Mouse (Mus musculus): ENCODE data around the gene Marveld1.

Marveld1 gene

DNA sequence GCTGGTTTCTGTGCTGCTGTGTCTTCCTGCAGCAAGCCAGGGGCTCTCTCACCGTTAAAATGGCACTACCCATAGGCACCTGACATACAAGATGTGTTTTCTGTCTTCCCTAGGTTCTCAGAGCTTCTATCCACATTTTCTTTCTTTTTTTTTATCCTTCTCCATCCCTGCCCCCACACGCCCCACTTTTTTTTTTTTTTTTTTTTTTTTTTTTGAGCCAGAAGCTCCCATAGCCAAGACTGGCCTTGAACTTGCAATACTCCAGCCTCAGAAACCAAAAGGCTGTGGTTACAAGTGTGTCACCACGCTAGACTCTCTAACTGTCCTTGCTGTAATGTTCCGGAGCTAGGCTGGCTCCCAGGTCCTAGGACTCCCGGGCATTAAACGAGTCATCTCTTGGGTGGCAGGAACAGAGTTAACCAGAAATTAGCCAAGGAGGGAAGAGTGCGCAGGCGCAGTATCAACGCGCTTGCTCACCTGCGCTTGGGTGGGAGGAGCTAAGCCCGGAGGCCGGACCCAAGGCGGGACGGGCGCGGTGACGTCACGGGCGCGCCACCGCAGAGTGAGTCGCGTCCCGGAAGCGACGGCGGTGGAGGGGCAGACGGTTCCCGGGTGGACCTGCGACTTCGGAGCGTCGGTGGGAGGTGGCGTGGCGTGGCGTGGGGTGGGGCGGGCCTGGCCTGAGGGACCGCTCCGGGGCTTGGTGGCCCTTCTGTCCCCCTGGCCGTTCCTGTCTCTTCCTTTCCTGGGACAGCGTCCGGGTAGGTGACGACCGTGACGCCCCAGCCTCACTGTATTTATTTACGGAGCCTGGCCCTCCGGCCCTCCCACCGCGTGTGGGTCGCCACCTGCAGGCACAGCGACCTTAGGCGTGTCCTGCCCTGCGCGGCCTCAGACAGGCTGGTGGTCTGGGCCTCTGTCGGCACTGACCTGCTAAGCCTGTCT lies 23.1 kb downstream of the Marveld1 start:
- peak; percentile 89 for DNase-seq (ENCODE audit: low read depth, low spot score)

DNA sequence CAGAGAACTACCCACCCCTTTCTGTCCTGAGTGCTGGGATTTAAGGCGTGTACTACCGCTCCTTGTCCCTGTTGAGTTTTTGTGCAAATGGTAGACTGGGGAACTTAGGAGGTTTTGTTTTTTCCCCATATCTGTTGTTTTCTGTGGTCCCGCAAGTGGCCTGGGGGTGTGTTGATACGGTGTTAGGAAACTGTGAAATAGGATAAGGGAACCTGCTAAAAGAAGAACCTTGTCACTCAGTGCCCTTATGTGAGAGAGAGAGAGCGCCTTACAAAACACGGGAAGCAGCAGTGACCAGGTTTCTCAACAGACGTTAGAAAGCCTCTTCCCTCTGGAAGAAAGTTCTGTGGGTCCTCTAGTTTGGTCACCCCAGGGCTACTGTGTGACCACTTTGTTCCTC lies 29.6 kb downstream of the Marveld1 start:
- no peak for DNase-seq (ENCODE audit: low read depth, low spot score)

DNA sequence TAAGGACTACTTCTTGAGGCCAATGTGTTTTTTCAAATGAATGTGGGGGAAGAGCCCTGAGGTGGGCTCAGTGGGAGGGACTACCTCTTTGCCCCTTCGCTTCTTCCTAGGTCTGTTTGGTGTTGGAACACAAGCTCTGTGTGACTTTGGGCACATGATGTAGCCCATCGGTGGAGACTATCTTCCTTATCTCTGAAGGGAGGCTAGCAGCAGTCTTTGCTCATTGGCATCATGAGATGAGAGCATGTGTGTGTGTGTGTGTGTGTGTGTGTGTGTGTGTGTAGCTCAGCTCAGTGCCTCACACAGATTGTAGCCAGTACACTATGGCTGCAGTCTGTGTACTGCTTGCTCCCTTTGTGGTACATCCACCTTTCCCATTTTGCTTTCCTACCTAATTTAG lies 30.3 kb downstream of the Marveld1 start:
- no peak for DNase-seq (ENCODE audit: low read depth, low spot score)

DNA sequence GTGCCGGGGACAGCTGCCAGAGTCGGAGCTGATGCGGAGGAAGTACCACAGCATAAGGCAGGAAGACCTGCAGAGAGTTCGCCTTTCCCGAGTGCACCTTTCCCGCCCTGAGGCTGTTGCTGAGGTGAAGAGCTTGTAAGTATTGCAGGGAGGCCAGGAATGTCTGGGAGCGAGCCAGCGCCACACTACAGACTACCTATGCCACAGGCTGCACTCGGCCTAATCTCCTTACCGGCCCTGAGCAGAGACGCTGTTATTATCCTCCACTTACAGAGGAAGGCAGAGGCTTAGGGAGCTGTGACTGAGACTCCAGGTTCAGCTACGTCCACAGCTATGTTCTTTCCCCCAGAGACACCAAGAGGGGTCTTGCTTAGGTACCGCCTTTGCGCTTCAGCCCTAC lies 32.2 kb downstream of the Marveld1 start:
- peak; percentile 30 for DNase-seq (ENCODE audit: low read depth, low spot score)

DNA sequence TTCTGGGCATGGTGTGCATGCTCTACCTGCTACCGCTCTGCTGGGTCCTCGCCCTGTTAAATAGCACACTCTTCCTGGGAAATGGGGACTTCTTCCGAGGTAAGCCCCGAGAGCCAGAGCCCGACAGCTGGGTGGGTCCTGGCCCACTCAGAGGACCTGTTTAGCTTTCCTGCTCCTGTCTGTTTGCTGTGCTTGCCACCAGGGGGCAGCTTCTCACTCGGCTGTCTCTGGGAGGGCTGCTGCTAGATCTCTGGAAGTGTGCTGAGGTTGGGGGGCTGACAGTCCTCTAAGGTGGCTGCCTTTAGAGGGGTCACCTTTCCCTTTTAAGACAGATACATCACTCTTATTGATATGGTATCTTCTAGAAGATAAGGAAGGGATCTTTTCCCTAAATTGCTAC lies 35.5 kb downstream of the Marveld1 start:
- no peak for DNase-seq (ENCODE audit: low read depth, low spot score)

DNA sequence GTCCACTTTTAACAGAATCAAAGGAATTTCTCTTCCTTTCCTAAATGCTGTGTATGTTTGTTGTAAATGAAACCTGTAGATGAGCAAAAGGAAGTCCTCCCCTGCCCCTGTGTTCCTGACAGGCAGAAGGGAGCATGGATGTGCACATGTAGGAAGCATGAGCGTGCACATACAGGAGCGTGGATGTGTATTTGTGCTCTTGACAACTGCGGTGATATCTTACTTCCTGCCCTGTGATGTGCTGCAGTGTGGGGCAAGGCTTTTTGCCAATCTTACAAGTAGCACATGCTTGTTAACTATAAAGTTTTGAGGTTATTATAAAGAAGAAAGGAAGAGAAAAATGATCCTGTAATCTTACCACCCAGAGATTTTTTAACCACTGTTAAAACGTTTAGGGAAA lies 42.5 kb downstream of the Marveld1 start:
- DNase-seq (ENCODE audit: low read depth, low spot score), result no peak

DNA sequence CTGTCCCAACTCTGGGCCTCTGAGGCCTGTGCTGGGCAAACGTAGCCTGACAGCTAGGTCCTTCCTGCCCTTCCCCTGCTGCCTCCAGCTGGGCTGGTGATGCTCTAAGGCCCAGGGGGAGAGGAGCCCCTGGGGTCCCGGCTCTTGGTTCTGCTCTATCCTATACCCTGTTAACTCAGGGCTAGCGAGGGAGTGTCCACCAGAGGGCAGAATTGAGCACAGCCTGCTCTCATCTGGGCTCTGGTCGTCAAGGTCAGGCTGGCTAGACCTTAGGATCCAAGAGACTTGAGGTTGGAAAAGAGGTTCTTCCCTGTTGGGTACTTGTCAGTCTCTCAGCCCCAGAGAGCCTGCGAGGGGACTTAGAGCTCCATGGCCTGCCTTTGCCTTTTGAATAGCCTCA lies 43.3 kb downstream of the Marveld1 start:
- peak; percentile 61 for DNase-seq (ENCODE audit: low read depth, low spot score)

DNA sequence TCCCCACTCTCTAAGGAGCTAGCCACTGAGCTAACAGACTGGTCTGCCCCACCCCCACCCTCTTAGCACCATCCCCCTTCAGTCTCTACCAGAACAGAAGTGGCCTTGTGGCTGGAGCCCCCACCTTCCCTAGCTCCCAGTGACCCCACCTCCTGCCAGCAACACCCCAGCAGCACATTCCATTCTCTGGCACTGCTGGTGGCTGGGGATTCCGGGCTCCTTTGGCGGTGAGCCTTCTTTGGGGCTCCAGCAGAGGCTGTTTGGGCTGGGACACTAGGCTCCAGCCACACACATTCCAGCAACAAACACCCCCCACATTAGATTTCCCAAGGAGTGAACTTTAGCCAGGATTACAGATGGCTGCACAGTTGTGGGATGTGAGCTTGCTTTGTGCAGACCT lies 46.1 kb downstream of the Marveld1 start:
- DNase-seq (ENCODE audit: low read depth, low spot score), result no peak

DNA sequence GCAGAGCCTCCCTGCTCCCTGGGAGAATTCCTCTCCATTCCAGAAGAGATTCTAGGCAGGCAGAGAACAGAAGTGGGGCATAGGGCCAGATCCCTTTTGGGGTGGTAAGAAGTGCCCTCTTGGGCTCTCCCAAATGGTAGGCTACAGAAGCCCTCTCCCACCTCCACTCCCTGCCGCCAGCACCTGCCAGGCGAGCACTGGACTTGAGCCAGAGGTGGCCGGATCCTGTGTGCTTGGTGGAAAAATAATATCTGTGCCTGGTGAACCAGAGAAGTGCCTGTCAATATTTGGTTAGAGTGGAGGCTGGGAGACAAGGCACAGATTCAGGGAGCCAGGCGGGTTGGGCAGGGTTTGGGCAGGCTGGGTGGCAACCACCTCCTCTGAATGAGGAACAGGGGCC lies 49.2 kb downstream of the Marveld1 start:
- no peak for DNase-seq (ENCODE audit: low read depth, low spot score)

DNA sequence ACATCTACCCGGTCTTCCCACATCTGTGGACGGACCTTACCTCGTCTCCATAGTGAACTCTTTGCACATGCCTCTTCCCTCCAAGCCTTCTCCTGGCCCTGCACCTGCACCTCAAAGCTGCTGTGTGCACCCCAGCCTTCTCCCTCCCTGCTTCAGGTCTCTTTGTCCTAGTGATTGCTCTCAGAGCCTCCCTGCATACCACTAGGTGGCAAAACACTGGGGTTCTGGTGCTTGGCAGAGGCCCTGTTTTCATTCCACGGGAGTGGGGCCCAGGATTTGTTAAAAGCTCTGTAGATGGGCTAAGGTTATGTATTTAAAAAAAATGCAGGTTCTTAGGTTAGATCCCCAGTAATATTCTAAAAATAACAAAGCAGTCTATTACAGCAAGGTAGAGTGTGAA lies 49.9 kb downstream of the Marveld1 start:
- no peak for DNase-seq (ENCODE audit: low read depth, low spot score)

DNA sequence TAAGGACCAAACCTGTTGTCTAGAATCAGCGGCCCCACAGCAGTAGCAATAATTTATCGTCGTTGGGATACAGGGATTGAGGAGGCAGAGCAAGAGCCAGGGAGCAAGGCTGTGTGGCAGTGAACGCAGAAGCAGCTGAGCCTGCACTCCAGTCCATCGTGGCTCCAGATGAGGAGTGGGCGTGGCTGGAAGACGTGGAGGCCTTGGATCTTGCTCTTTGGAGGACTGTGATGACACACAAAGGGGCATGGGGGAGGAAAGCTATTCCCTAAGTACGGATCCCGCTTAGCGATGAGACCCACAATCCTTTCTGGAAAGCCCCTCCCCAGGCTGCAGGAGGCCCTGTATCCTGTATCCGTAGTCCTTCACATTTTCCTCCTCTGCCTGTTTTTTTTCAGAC lies 50.8 kb downstream of the Marveld1 start:
- DNase-seq (ENCODE audit: low read depth, low spot score), result no peak

Data from retina, postnatal 7 days (tissue).